Comparison of ENCODE assay signal across 22 mouse cellular contexts in genomic region chr5:121759921-121760320, GRCm38 (mm10).
"Had no signal": no experiment of that assay in that cellular context is flagged by ENCODE, and none has a peak within 500 bp of the region (broad histone marks: within the 10 kb centered on the region; RNA-seq: fewer than 3 reads in every experiment).

No protein-coding gene starts in this region.

- H3K27me3 ChIP-seq: limb, embryonic 12.5 days; limb, embryonic 15.5 days; liver, embryonic 13.5 days; midbrain, embryonic 13.5 days; neural tube, embryonic 13.5 days; stomach, embryonic 15.5 days had no signal

- ATAC-seq: midbrain, embryonic 13.5 days; midbrain, embryonic 16.5 days had no signal

- H3K27ac ChIP-seq: kidney, postnatal 0 days; layer of hippocampus, adult 2 months; left cerebral cortex, adult 2 months; limb, embryonic 12.5 days; limb, embryonic 15.5 days; liver, embryonic 13.5 days; midbrain, embryonic 10.5 days; midbrain, embryonic 13.5 days; neural tube, embryonic 13.5 days; stomach, embryonic 15.5 days had no signal

- H3K9ac ChIP-seq: limb, embryonic 12.5 days; limb, embryonic 15.5 days; liver, embryonic 13.5 days; midbrain, embryonic 13.5 days; neural tube, embryonic 13.5 days; stomach, embryonic 15.5 days had no signal

- H3K4me3 ChIP-seq: layer of hippocampus, adult 2 months; left cerebral cortex, adult 2 months; limb, embryonic 12.5 days; limb, embryonic 15.5 days; liver, embryonic 13.5 days; midbrain, embryonic 10.5 days; midbrain, embryonic 13.5 days; myocyte; neural tube, embryonic 13.5 days; stomach, embryonic 15.5 days had no signal

- DNase-seq: kidney, adult 2 months; kidney, postnatal 25 days; layer of hippocampus, adult 9-11 months; liver, embryonic 13.5 days; lung, adult 2 months; lung, postnatal 14 days; lung, postnatal 4 days; retina, postnatal 1 day; right cerebral cortex, postnatal 25 days; spleen, adult 18-20 months; thymus, postnatal 36 days had no signal

- H3K4me1 ChIP-seq: stomach, embryonic 15.5 days had no signal
